Mouse (Mus musculus) inflammation-experienced regulatory T-cells (primary cell): ENCODE measurements around the gene Thnsl2. TPM values are rescaled to one million over a fixed set of nuclear protein-coding genes. Genes with fewer than 3 reads are reported as not detected.

Experiments
- polyA plus RNA-seq, 2 experiments: library from polyadenylated mRNA; unstranded; fragments of 100-300 nt; shearing (Covaris generic); gene quantifications; one replicate each; pipeline ENCODE4 v1.2.1; 2017

The Thnsl2 gene
- 1 to 10 TPM; 1.9 to 3.2 TPM for polyA plus RNA-seq

DNA sequence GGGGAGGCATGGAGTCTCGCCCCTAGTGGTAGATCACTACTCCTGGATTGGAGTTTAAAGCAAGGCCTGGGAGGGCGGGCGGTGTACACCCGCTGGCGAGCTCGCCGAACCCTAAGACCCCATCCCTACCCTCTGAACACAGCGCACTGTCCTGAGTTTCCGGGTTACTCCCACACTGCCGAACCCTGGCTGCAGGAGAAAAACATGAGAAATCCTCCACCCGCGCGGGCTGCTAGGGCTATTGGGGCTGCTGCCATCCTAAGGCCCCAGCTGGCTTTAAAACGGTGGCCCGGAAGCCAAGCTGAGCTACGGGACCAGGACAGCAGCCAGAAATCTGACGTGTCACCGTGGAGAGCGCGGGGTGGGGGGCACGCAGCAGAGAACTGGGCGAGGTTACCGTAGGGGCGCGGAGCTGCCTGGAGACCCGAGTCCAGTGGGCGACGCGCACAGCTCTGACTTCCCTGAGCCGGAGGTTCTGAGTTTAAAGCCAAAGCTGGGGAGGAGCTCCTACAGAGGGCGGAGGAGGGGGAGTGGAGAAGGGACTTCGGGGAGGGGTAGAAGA is at the start of gene Thnsl2:
TSS of gene Thnsl2 (minus strand) at position 546 of the 562 bp plus-strand sequence.

Other genes with a start within 250 kb of the Thnsl2 start
- under 1 TPM in 1 of 2 experiments, not detected in 1; 0.94 TPM for gene Tex37, start 225.5 kb downstream of the Thnsl2 start, polyA plus RNA-seq
- gene Foxi3, start 187.9 kb downstream of the Thnsl2 start, polyA plus RNA-seq, result under 1 TPM in 1 of 2 experiments, not detected in 1; 0.59 TPM
- 1 to 10 TPM in 1 of 2 experiments, not detected in 1; 1.1 TPM for gene Fabp1, start 55.4 kb upstream of the Thnsl2 start, polyA plus RNA-seq
- 100 to 1,000 TPM in 1 of 2 experiments, 10 to 100 TPM in 1; 87.1 to 106 TPM for gene Krcc1, start 127.2 kb upstream of the Thnsl2 start, polyA plus RNA-seq
- 1 to 10 TPM in 1 of 2 experiments, not detected in 1; 1.7 TPM for gene Smyd1, start 177.8 kb upstream of the Thnsl2 start, polyA plus RNA-seq
- gene Cd8b1, start 178.3 kb upstream of the Thnsl2 start, polyA plus RNA-seq, result 10 to 100 TPM; 16.1 to 19.5 TPM
- under 1 TPM; 0.45 to 0.81 TPM for gene Cd8a, start 229.0 kb upstream of the Thnsl2 start, polyA plus RNA-seq